Mouse (Mus musculus) hindbrain, embryonic 15.5 days (tissue): ENCODE data around the gene Nbea. TPM values are rescaled to one million over a fixed set of nuclear protein-coding genes. Genes with fewer than 3 reads are reported as not detected.

Experiments used
- ATAC-seq: fragments of 200-750 bp; cut with Nextera tagmentation; 2 replicates; pipeline ENCODE4 v1.8.0; 2017; ENCODE audit warnings: low read depth, moderate number of reproducible peaks, moderate TSS enrichment; ENCODE audit not compliant: low FRiP score
- H3K27ac ChIP-seq: fragments of 300-500 bp; sonication (generic); replicated peaks from 2 replicates; pipeline ENCODE4 v1.5.1; 2015; ENCODE audit warnings: mild to moderate bottlenecking, inconsistent platforms
- H3K27me3 ChIP-seq: fragments of 300-500 bp; sonication (generic); 2 replicates; pipeline ENCODE4 v1.6.1; 2015; ENCODE audit warnings: control low read depth, inconsistent platforms
- H3K36me3 ChIP-seq: fragments of 300-500 bp; sonication (generic); 2 replicates; pipeline ENCODE4 v1.6.1; 2015; ENCODE audit warnings: control low read depth, inconsistent platforms
- H3K4me1 ChIP-seq: fragments of 300-500 bp; sonication (generic); replicated peaks from 2 replicates; pipeline ENCODE4 v1.6.1; 2015; ENCODE audit warnings: control low read depth, inconsistent platforms
- H3K4me2 ChIP-seq: fragments of 300-500 bp; sonication (generic); 2 replicates; pipeline ENCODE4 v1.6.1; 2015; ENCODE audit warnings: moderate library complexity, mild to moderate bottlenecking, inconsistent platforms
- H3K4me3 ChIP-seq: fragments of 300-500 bp; sonication (generic); 2 replicates; pipeline ENCODE4 v1.5.1; 2015; ENCODE audit warnings: mild to moderate bottlenecking, inconsistent platforms
- H3K9ac ChIP-seq: fragments of 300-500 bp; sonication (generic); 2 replicates; pipeline ENCODE4 v1.6.1; 2015; ENCODE audit warnings: inconsistent platforms
- H3K9me3 ChIP-seq: fragments of 300-500 bp; sonication (generic); 2 replicates; pipeline ENCODE4 v1.6.1; 2016; ENCODE audit warnings: control low read depth, inconsistent platforms
- WGBS: fragments of 180-500 bp; shearing (Covaris S2); methylation state at CpG from one replicate; pipeline ENCODE4 v1.1.7; 2015; 5-methylcytosine and 5-hydroxymethylcytosine counted together
- polyA plus RNA-seq: library from polyadenylated mRNA; unstranded; fragments of >200 nt; fragmentation: Nextera tagmentation; extraction: Ambion mirVana; gene quantifications from 2 replicates; pipeline ENCODE4 v1.2.1, GENCODE M21; 2015

The Nbea gene
- polyA plus RNA-seq, 1 experiment from 2014 or later, result 61.2 TPM

DNA sequence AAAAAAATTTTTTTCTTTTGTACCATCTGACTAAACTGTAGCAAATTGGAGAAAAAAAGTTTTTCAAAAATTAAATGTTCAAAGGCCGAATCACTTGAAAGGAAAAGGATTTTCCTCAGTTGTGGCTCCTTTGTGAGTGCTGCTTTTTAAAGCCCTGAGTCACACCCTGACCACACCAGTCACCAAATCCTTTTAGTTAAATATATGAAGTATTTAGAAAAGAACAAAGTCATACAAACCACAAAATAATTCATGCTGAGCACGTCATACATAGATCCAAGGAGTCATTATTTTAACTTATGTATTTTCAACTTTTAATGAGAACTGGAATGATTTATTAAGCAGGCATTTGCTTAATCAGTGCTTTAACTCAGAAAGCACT, 295.7 kb downstream of the Nbea start:
- no peak for ATAC-seq
- no peak overlapping the region for H3K4me2 ChIP-seq
- no peak overlapping the region for H3K9ac ChIP-seq
- no peak overlapping the region for H3K4me3 ChIP-seq
- no peaks in the 10 kb centered on the region for H3K27me3 ChIP-seq
- 77% methylated on average over 2 of the region's 2 CpGs for WGBS
- H3K4me1 ChIP-seq, result no peaks in the 10 kb centered on the region
- H3K9me3 ChIP-seq, result no peaks in the 10 kb centered on the region
- peaks cover 4% of the 10 kb centered on the region; the same call in 1 of the 2 replicates for H3K36me3 ChIP-seq
- no peak overlapping the region for H3K27ac ChIP-seq

DNA sequence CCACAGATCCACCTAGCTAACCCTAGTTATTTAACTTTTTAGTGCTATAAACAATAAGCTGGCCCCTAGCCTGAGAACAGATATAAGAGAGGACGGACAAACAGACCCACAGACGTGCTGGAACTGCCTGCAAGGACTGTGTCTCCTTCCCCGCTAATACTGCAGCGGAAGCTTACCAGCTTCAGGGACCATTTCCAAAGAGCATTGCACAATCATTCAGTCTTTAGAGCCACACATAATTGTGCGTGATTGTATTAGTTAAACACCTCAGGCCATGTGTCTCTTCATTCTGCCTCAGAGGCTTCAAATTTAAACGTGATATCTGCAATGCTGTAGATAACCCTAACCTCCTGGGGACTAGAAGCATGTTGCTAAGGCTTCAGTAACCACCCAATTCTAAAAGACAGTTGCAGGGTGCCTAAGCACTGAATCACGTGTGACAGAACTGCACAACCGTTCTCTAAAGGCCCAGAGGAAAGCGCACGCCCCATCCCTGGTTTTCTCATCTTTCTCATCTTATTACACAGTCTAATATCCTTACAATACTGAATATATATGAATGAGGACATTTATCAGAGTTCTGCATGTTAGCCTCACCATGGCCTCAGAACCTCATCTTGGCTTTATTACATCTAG, 296.2 kb downstream of the Nbea start:
- no peak for ATAC-seq
- H3K9me3 ChIP-seq, result no peaks in the 10 kb centered on the region
- H3K27me3 ChIP-seq, result no peaks in the 10 kb centered on the region
- H3K9ac ChIP-seq, result no peak overlapping the region
- H3K36me3 ChIP-seq, result peaks cover 4% of the 10 kb centered on the region; the same call in 1 of the 2 replicates
- no peak overlapping the region for H3K4me3 ChIP-seq
- 67% methylated on average over 10 of the region's 10 CpGs for WGBS
- no peaks in the 10 kb centered on the region for H3K4me1 ChIP-seq
- no peak overlapping the region for H3K27ac ChIP-seq
- no peak overlapping the region for H3K4me2 ChIP-seq

DNA sequence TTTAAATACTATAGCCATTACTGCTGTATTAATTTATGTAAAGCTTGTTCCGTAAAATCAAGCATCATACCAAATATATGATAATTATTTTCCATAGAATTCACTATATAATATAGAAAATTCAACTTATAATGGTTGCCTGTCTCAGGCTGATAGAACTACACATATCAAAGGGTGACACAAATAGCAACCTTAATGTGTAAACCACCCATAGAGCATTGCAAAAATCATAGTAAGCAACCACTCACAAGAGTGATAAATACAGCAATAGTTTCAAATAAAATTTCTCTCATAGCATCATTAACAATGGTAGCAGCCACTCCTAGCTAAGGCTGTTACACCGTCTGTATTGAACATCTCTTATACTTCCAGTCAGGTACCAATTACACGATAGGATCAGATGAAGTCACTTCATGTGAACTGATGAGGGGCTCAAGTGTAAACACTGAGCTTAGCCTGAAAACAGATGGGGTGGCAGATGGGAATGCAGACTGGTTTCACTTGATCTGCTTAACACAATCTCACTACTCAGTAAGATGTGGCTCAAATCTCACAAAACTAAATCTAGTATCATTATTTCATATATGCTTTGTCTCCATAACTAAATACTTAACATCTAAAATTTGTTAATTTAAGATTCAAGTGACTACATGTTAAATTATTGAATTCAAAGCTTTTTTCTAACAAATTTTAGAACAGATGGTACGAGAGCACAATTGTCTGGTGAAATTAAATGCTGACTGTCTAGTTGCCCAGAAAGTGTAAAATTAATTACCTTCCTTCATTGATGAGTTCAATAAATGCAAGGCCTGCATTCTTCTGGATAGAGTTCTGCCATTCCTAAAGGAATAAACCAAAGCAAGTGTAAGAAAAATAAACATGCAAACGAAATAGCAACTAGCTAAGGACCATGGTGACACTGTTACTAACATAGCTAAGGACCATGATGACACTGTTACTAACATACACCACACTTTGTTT, 310.3 kb downstream of the Nbea start:
- Histone ChIP-seq H3K4me2 (no peak overlapping the region), H3K9ac (no peak overlapping the region), H3K9me3 (no peaks in the 10 kb centered on the region), H3K4me1 (no peaks in the 10 kb centered on the region), H3K4me3 (no peak overlapping the region), H3K36me3 (peaks cover 2% of the 10 kb centered on the region; the same call in 1 of the 2 replicates), H3K27ac (0 out of 2 replicates have a peak overlapping the region, but pooled peaks have one; percentile 45), H3K27me3 (no peaks in the 10 kb centered on the region)
- peak; percentile 83 for ATAC-seq
- 61% methylated on average over 5 of the region's 5 CpGs for WGBS

DNA sequence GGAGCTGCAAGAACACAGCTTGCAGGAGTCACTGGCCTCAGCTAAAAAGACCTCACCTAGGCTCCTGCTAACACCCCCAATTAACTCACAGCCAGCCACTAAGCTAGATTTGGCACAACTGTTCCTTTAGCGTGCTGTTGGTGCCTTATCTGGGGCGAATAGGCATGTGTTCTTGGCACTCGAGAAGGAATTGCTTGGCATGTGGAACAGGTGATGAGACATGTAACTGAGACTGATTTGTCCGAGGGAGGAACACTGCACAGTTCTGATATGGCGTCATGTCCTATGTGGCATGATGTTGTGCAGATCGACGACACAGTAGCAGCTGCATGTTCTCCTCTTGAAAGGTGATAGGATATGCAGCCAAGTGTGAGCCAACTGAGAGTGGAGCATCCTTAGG, 331.0 kb downstream of the Nbea start:
- Histone ChIP-seq H3K4me1 (no peaks in the 10 kb centered on the region), H3K27ac (no peak overlapping the region), H3K36me3 (peaks cover 3% of the 10 kb centered on the region; the same call in 1 of the 2 replicates), H3K9ac (no peak overlapping the region), H3K4me2 (no peak overlapping the region), H3K9me3 (no peaks in the 10 kb centered on the region), H3K4me3 (no peak overlapping the region), H3K27me3 (no peaks in the 10 kb centered on the region)
- ATAC-seq, result no peak
- WGBS, result 85% methylated on average over 7 of the region's 7 CpGs

DNA sequence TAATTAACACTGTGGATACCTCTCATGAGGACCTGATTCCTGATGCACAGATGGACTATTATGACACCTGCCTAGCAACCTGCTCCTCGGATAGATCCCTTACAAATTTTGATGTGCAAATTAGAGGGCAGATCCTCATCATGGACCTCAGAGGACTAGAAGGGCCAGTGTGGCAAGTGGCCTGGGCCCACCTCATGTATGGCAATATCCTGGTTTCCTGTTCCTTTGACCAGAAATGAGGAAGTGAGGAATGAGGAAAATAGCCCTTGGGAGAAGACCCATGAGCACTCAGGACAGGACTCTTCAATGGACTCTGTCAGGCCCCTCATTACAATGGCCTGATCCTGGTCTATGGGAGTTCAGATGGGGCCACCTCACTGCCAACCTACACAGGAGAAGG, 336.4 kb downstream of the Nbea start:
- Histone ChIP-seq H3K4me1 (no peaks in the 10 kb centered on the region), H3K4me2 (no peak overlapping the region), H3K4me3 (no peak overlapping the region), H3K9me3 (no peaks in the 10 kb centered on the region), H3K27ac (no peak overlapping the region), H3K27me3 (no peaks in the 10 kb centered on the region), H3K9ac (no peak overlapping the region), H3K36me3 (no peaks in the 10 kb centered on the region; the same call in 1 of the 2 replicates)
- ATAC-seq, result no peak
- 84% methylated on average over 1 of the region's 1 CpGs for WGBS

DNA sequence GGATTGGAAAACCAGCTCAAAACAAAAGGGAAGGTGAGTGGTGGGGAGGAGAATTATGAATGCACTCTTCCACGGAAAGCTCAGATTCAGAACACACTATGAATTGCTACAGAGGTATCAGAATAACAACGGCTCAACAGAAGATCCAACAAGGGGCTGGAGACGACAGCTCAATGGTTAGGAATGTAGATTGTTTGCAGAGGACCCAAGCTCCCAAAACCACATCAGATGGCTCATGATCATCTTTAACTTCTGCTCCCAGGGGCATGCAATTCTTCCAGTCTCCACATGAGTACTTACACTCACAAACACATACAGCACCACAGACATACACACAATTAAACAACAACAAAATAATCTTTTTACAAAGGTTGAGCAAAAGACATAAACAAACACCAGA, 346.3 kb downstream of the Nbea start:
- Histone ChIP-seq H3K4me3 (no peak overlapping the region), H3K4me1 (no peaks in the 10 kb centered on the region), H3K27ac (no peak overlapping the region), H3K9ac (no peak overlapping the region), H3K4me2 (no peak overlapping the region), H3K9me3 (no peaks in the 10 kb centered on the region), H3K27me3 (no peaks in the 10 kb centered on the region), H3K36me3 (no peaks in the 10 kb centered on the region)
- ATAC-seq, result no peak
- WGBS, result 86% methylated on average over 3 of the region's 3 CpGs

DNA sequence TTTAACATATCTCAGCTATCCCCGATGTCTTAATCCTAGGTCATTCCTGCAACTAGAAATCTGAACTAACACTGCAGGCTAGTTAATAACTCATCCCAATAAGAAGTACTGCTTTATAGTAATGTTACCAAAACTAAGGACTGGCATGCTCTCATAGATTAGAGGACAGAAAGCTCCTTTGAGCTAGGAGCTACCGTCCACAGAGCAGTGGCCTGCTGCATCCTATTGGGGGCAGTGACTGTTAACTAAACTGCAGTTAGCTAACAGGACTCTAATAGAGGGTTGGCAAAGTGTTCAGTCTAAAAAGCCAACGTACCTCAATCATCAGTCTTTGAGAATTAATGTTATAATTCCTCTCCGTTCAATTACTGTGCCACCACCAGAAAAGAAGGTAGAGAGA, 348.3 kb downstream of the Nbea start:
- Histone ChIP-seq H3K9ac (no peak overlapping the region), H3K4me1 (peaks cover 2% of the 10 kb centered on the region; the same call in 1 of the 2 replicates), H3K9me3 (no peaks in the 10 kb centered on the region), H3K4me2 (no peak overlapping the region), H3K27ac (no peak overlapping the region), H3K4me3 (no peak overlapping the region), H3K27me3 (no peaks in the 10 kb centered on the region), H3K36me3 (no peaks in the 10 kb centered on the region)
- 72% methylated on average over 4 of the region's 4 CpGs for WGBS
- no peak for ATAC-seq

DNA sequence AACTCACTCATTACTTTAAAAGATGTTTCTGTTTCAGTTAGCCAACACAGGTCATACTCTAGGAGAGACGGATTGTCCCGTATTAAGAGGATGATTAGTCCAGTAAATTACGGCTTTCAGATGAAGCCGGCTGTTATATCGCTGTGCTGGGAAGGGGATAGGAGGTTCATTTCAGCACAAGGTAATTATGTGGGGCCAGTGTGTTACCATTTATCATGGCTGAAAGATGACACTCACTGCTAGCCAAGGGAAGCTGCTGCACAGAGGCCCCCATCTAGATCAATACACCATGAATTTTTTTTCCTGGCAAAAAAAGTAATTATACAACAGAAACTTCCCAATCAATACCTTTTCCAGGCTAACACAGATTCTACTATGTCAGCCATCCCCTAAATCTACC, 353.3 kb downstream of the Nbea start:
- no peak overlapping the region for H3K9ac ChIP-seq
- peaks cover 15% of the 10 kb centered on the region; the same call in 1 of the 2 replicates for H3K4me1 ChIP-seq
- no peak overlapping the region for H3K4me2 ChIP-seq
- H3K27ac ChIP-seq, result no peak overlapping the region
- no peaks in the 10 kb centered on the region for H3K27me3 ChIP-seq
- peak; percentile 50; the same call in 1 of the 2 replicates for ATAC-seq
- no peak overlapping the region for H3K4me3 ChIP-seq
- H3K36me3 ChIP-seq, result no peaks in the 10 kb centered on the region
- WGBS, result 45% methylated on average over 5 of the region's 5 CpGs
- no peaks in the 10 kb centered on the region for H3K9me3 ChIP-seq

DNA sequence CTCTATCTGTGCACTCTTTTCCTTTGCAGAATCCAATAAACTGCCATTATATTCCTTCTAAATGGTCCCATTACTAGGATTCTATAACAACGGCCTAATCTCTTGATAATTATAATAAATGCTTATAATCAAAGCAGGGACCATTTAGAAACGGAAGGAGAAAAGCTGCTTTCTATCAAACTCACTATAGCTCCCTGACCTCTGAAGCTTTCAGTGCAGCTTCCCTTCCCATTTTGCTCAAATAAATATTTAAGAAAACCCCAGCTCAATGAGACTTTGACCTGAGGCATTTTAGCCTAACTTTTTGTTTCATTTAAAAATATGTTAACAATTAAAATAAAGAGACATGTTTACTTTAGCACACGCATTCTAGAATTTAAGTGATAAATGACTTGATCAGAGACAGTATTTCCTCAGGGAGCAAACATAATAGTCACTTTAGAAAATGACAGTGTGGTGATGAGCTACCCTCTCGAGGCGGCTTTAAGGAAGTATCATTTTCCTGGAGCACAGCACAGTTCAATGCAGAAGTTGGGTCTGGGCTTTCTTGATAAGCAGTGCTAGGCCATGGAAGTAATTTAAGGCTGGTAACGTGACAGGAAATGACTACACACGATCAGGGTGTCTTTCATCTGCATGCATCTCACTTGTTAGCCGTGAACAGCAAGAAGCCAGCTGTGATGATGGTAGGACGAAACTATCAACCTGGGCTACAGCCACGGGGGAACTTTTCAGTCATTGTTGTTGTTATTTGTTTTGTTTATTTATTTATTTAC, 354.8 kb downstream of the Nbea start:
- Histone ChIP-seq H3K9me3 (no peaks in the 10 kb centered on the region), H3K9ac (no peak overlapping the region), H3K4me3 (no peak overlapping the region), H3K4me1 (peaks cover 21% of the 10 kb centered on the region), H3K4me2 (no peak overlapping the region), H3K36me3 (no peaks in the 10 kb centered on the region), H3K27ac (peak overlapping the region; percentile 45), H3K27me3 (no peaks in the 10 kb centered on the region)
- 46% methylated on average over 10 of the region's 10 CpGs for WGBS
- no peak for ATAC-seq

DNA sequence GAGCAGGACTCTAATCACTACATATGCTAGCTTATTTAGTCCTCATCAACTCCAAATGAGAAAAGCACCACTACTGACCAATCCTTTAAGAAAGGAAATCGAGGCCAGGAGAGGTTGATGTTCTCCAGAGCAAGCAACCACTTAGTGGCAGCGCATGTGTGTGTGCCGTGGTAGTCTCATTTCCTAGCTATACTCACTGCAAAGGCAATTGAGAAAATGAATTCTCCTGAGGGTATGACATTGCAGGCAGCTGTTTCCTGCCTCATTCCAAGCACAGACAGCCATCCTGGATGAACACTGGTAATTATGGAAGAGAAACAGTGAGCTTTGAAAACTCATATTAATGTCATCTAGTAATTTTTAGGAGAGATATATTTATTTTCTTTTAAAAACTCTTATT, 358.6 kb downstream of the Nbea start:
- Histone ChIP-seq H3K4me3 (no peak overlapping the region), H3K4me2 (no peak overlapping the region), H3K9ac (no peak overlapping the region), H3K27ac (peak overlapping the region; percentile 51; the same call in 1 of the 2 replicates), H3K27me3 (no peaks in the 10 kb centered on the region), H3K9me3 (no peaks in the 10 kb centered on the region), H3K4me1 (peaks cover 16% of the 10 kb centered on the region), H3K36me3 (no peaks in the 10 kb centered on the region)
- no peak for ATAC-seq
- 38% methylated on average over 3 of the region's 3 CpGs for WGBS

DNA sequence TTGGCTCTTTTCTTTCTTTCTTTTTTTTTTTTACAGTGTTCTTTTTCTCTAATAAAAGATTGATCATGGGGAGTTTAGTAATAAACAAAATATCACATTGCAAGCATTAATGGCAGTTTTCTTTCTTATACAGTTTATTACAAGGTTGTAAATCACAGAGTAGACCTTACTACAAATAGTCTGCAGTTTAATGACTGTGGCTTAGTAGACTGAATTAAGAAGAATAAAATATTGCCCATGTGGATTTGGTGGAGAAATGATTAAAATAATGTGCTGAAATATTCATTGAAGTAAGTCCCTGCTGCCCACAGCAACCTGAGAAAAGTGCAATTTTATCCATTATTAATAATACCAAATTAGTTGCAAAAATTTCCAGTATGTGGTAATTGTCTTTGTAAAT, 363.9 kb downstream of the Nbea start:
- H3K36me3 ChIP-seq, result no peaks in the 10 kb centered on the region
- H3K27ac ChIP-seq, result no peak overlapping the region
- H3K4me2 ChIP-seq, result no peak overlapping the region
- no peak for ATAC-seq
- no peak overlapping the region for H3K9ac ChIP-seq
- H3K9me3 ChIP-seq, result no peaks in the 10 kb centered on the region
- no peak overlapping the region for H3K4me3 ChIP-seq
- H3K27me3 ChIP-seq, result no peaks in the 10 kb centered on the region
- peaks cover 10% of the 10 kb centered on the region; the same call in 1 of the 2 replicates for H3K4me1 ChIP-seq

DNA sequence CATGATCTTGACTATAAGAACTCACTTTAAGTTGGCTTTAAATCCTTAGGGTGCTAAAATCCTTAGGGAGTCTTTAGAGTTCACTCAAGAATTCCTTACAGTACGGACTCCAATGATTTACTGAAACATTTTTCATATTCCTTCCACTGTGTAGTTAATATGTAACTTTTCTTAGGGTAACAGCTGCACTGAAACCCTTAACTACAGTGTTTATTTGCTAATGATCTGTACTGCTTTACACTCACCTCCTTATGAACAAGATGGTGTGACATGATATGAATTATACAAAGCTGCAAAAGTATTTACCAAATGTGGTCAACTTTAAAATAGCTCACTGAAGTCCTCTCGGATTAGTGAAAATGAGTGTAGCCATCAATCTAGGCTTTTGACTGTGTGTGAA, 365.4 kb downstream of the Nbea start:
- no peak for ATAC-seq
- no peak overlapping the region for H3K9ac ChIP-seq
- H3K9me3 ChIP-seq, result no peaks in the 10 kb centered on the region
- WGBS, result 89% methylated on average over 2 of the region's 2 CpGs
- H3K4me1 ChIP-seq, result 0 out of 2 replicates have a peak, but pooled peaks cover 8% of the 10 kb centered on the region
- H3K27ac ChIP-seq, result no peak overlapping the region
- no peak overlapping the region for H3K4me3 ChIP-seq
- H3K36me3 ChIP-seq, result no peaks in the 10 kb centered on the region
- H3K4me2 ChIP-seq, result no peak overlapping the region
- H3K27me3 ChIP-seq, result no peaks in the 10 kb centered on the region
